Mouse (Mus musculus) cortical plate, adult 2 months (tissue): Measurements from ENCODE around the gene Myrf.

Source experiments
- CTCF ChIP-seq: fragments of 200-500 bp; IDR thresholded peaks from 2 replicates; pipeline ENCODE4 v1.5.1; 2011; ENCODE audit warnings: mild to moderate bottlenecking, control low read depth, low read length; ENCODE audit not compliant: insufficient read depth; ENCODE audit errors: extremely low read depth
- POLR2A ChIP-seq: fragments of 200-500 bp; IDR thresholded peaks from 2 replicates; pipeline ENCODE4 v1.6.1; 2011; ENCODE audit warnings: mild to moderate bottlenecking, low read length, control low read depth; ENCODE audit not compliant: insufficient read depth; ENCODE audit errors: extremely low read depth

- TF ChIP-seq CTCF: no peak
- no peak for TF ChIP-seq POLR2A
Measured at GRCm38 (mm10) chr19:10186569-10186968, 54.0 kb downstream of the Myrf start.
